ENCODE assay signal across 8 mouse cellular contexts in the genomic region with DNA sequence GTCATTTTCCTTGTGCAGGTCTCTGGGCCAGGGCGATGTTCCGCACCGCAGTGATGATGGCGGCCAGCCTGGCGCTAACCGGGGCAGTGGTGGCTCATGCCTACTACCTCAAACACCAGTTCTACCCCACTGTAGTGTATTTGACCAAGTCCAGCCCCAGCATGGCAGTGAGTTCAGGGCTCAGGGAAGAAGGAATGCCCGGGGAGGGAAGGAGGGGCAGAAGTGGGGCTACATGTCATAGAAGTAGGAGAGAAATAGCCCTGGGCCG. TPM values are rescaled to one million over a fixed set of nuclear protein-coding genes. Genes with fewer than 3 reads are reported as not detected.
DNase-seq lines count a peak whose midpoint lies in the region; ATAC-seq and TF ChIP-seq lines count a peak whose summit lies in the region.

No protein-coding gene starts in this region.

- 77% methylated on average over 8 of the region's 8 CpGs for WGBS in lung, embryonic 16.5 days
- 72% methylated on average over 8 of the region's 8 CpGs for WGBS in intestine, postnatal 0 days
- WGBS in neural tube, embryonic 15.5 days = 92% methylated on average over 8 of the region's 8 CpGs

- H3K36me3 ChIP-seq in lung, embryonic 16.5 days (ENCODE audit: control insufficient read depth, insufficient read depth, low read length) = peaks cover 42% of the 10 kb centered on the region
- H3K36me3 ChIP-seq in intestine, postnatal 0 days (ENCODE audit: control insufficient read depth, insufficient read depth) = peaks cover 46% of the 10 kb centered on the region
- H3K36me3 ChIP-seq in neural tube, embryonic 15.5 days = peaks cover 46% of the 10 kb centered on the region

- no peak for TF ChIP-seq CTCF in embryonic fibroblast, embryonic 13.5 days (IDR thresholded peaks at IDR 0.05; ENCODE audit: borderline replicate concordance, insufficient read depth, low read length)
- TF ChIP-seq CTCF in intestine, postnatal 0 days (IDR thresholded peaks at IDR 0.05; ENCODE audit: low read depth) = no peak

- peak overlapping the region; percentile 95 for H3K4me3 ChIP-seq in lung, embryonic 16.5 days (ENCODE audit: low read length)
- peak overlapping the region; percentile 63 for H3K4me3 ChIP-seq in embryonic fibroblast, embryonic 13.5 days (ENCODE audit: insufficient read depth, low read length)
- H3K4me3 ChIP-seq in intestine, postnatal 0 days (ENCODE audit: low read depth, low read length) = peak overlapping the region; percentile 87
- peak overlapping the region; percentile 91 for H3K4me3 ChIP-seq in neural tube, embryonic 15.5 days (replicated peaks)

- H3K9me3 ChIP-seq in lung, embryonic 16.5 days (ENCODE audit: control insufficient read depth, low read length) = no peaks in the 10 kb centered on the region
- no peaks in the 10 kb centered on the region for H3K9me3 ChIP-seq in intestine, postnatal 0 days (ENCODE audit: control insufficient read depth)
- H3K9me3 ChIP-seq in neural tube, embryonic 15.5 days (replicated peaks) = no peaks in the 10 kb centered on the region

- no peak for DNase-seq in lung, postnatal 36 days
- DNase-seq in adrenal gland, adult 18-20 months (ENCODE audit: low spot score in 2 of 2) = no peak
- DNase-seq in natural killer cell, adult 2 months (ENCODE audit: low spot score in 2 of 2) = no peak
- no peak for DNase-seq in left cerebral cortex, postnatal 25 days (ENCODE audit: low spot score in 2 of 2)

- no peak overlapping the region for H3K27ac ChIP-seq in lung, embryonic 16.5 days (ENCODE audit: low read length)
- 0 out of 2 replicates have a peak overlapping the region, but pooled peaks have one; percentile 23 for H3K27ac ChIP-seq in embryonic fibroblast, embryonic 13.5 days (ENCODE audit: insufficient read depth, low read length)
- 0 out of 2 replicates have a peak overlapping the region, but pooled peaks have one; percentile 97 for H3K27ac ChIP-seq in intestine, postnatal 0 days (ENCODE audit: low read depth, low read length)
- no peak overlapping the region for H3K27ac ChIP-seq in neural tube, embryonic 15.5 days (replicated peaks)

- no peaks in the 10 kb centered on the region for H3K27me3 ChIP-seq in lung, embryonic 16.5 days (ENCODE audit: control insufficient read depth, insufficient read depth, low read depth, low read length)
- no peaks in the 10 kb centered on the region for H3K27me3 ChIP-seq in intestine, postnatal 0 days (replicated peaks; ENCODE audit: control insufficient read depth, insufficient read depth, low read length)
- no peaks in the 10 kb centered on the region for H3K27me3 ChIP-seq in neural tube, embryonic 15.5 days (replicated peaks)

- peak overlapping the region; percentile 91 for H3K4me2 ChIP-seq in lung, embryonic 16.5 days (ENCODE audit: low read depth, low read length)
- H3K4me2 ChIP-seq in intestine, postnatal 0 days (replicated peaks; ENCODE audit: low read depth) = peak overlapping the region; percentile 90
- peak overlapping the region; percentile 83 for H3K4me2 ChIP-seq in neural tube, embryonic 15.5 days

- no peak for TF ChIP-seq POLR2A in embryonic fibroblast, embryonic 13.5 days (IDR thresholded peaks at IDR 0.05; ENCODE audit: low read depth, low read length)

- H3K9ac ChIP-seq in lung, embryonic 16.5 days (ENCODE audit: low read length) = peak overlapping the region; percentile 94
- H3K9ac ChIP-seq in intestine, postnatal 0 days (ENCODE audit: low read depth, low read length) = peak overlapping the region; percentile 77
- H3K9ac ChIP-seq in neural tube, embryonic 15.5 days (replicated peaks) = peak overlapping the region; percentile 90

- no peak for ATAC-seq in lung, embryonic 16.5 days (ENCODE audit: low read depth)
- no peak for ATAC-seq in intestine, postnatal 0 days
- no peak for ATAC-seq in neural tube, embryonic 15.5 days (ENCODE audit: low FRiP score)

- intact Hi-C loops in left cerebral cortex, postnatal 25 days (cut with DNase I) = loop anchor here (1.0 to 2.0 kb wide), 2 partner anchors 9 to 83 kb away; partner anchors contain the start of genes Fau, Mrpl49 and Pola2

- H3K4me1 ChIP-seq in lung, embryonic 16.5 days (replicated peaks; ENCODE audit: control insufficient read depth, insufficient read depth, low read length) = peaks cover 17% of the 10 kb centered on the region
- H3K4me1 ChIP-seq in embryonic fibroblast, embryonic 13.5 days (ENCODE audit: control insufficient read depth, insufficient read depth, low read length) = no peaks in the 10 kb centered on the region
- no peaks in the 10 kb centered on the region; the same call in 1 of the 2 replicates for H3K4me1 ChIP-seq in intestine, postnatal 0 days (replicated peaks; ENCODE audit: control insufficient read depth, insufficient read depth, low read length)
- H3K4me1 ChIP-seq in neural tube, embryonic 15.5 days = peaks cover 36% of the 10 kb centered on the region

RNA-seq across cellular contexts. Expression of gene Syvn1, which starts 1.5 kb away (rescaled TPM):
- 27.7 and 31.7 TPM in 2 replicates for polyA plus RNA-seq in lung, embryonic 16.5 days (2015; fragmentation: Nextera tagmentation; extraction: Ambion mirVana)
- 36.8 and 40.3 TPM in 2 replicates for polyA plus RNA-seq in embryonic fibroblast, embryonic 13.5 days (2011; ENCODE audit: insufficient read length, low read depth, missing spikeins)
- polyA plus RNA-seq in intestine, postnatal 0 days (2015; fragmentation: Nextera tagmentation; extraction: Ambion mirVana) = 17.7 and 21.3 TPM in 2 replicates
- 31.4 and 34.3 TPM in 2 replicates for polyA plus RNA-seq in neural tube, embryonic 15.5 days (2015; fragmentation: Nextera tagmentation; extraction: Ambion mirVana)
- 10 to 100 TPM; 49.7 to 71.3 TPM for total RNA-seq in adrenal gland, adult 18-20 months (2021)
- total RNA-seq in left cerebral cortex, postnatal 25 days (2021) = 10 to 100 TPM; 45.4 to 49.5 TPM

RNA-seq across cellular contexts. Expression of gene Mrpl49, which starts 9.8 kb away (rescaled TPM):
- 72.9 and 74.6 TPM in 2 replicates for polyA plus RNA-seq in lung, embryonic 16.5 days (2015; fragmentation: Nextera tagmentation; extraction: Ambion mirVana)
- 24.0 and 25.7 TPM in 2 replicates for polyA plus RNA-seq in embryonic fibroblast, embryonic 13.5 days (2011; ENCODE audit: insufficient read length, low read depth, missing spikeins)
- 35.0 and 36.3 TPM in 2 replicates for polyA plus RNA-seq in intestine, postnatal 0 days (2015; fragmentation: Nextera tagmentation; extraction: Ambion mirVana)
- 60.1 and 66.9 TPM in 2 replicates for polyA plus RNA-seq in neural tube, embryonic 15.5 days (2015; fragmentation: Nextera tagmentation; extraction: Ambion mirVana)
- total RNA-seq in adrenal gland, adult 18-20 months (2021) = 10 to 100 TPM; 53.3 to 59.7 TPM
- total RNA-seq in left cerebral cortex, postnatal 25 days (2021) = 10 to 100 TPM; 45.1 to 47.0 TPM

RNA-seq across cellular contexts. Expression of gene Fau, which starts 9.8 kb away (rescaled TPM):
- polyA plus RNA-seq in lung, embryonic 16.5 days (2015; fragmentation: Nextera tagmentation; extraction: Ambion mirVana) = 757 and 774 TPM in 2 replicates
- polyA plus RNA-seq in embryonic fibroblast, embryonic 13.5 days (2011; ENCODE audit: insufficient read length, low read depth, missing spikeins) = 1,065 and 1,194 TPM in 2 replicates
- 964 and 990 TPM in 2 replicates for polyA plus RNA-seq in intestine, postnatal 0 days (2015; fragmentation: Nextera tagmentation; extraction: Ambion mirVana)
- 522 and 591 TPM in 2 replicates for polyA plus RNA-seq in neural tube, embryonic 15.5 days (2015; fragmentation: Nextera tagmentation; extraction: Ambion mirVana)
- total RNA-seq in adrenal gland, adult 18-20 months (2021) = 1,000 to 10,000 TPM; 1,067 to 1,157 TPM
- total RNA-seq in left cerebral cortex, postnatal 25 days (2021) = 100 to 1,000 TPM; 593 to 625 TPM

RNA-seq across cellular contexts. Expression of gene Znhit2, which starts 13.2 kb away (rescaled TPM):
- polyA plus RNA-seq in lung, embryonic 16.5 days (2015; fragmentation: Nextera tagmentation; extraction: Ambion mirVana) = 26.2 and 28.6 TPM in 2 replicates
- 8.9 and 9.9 TPM in 2 replicates for polyA plus RNA-seq in embryonic fibroblast, embryonic 13.5 days (2011; ENCODE audit: insufficient read length, low read depth, missing spikeins)
- polyA plus RNA-seq in intestine, postnatal 0 days (2015; fragmentation: Nextera tagmentation; extraction: Ambion mirVana) = 30.8 and 33.3 TPM in 2 replicates
- polyA plus RNA-seq in neural tube, embryonic 15.5 days (2015; fragmentation: Nextera tagmentation; extraction: Ambion mirVana) = 30.4 and 31.2 TPM in 2 replicates
- 10 to 100 TPM; 29.1 to 32.9 TPM for total RNA-seq in adrenal gland, adult 18-20 months (2021)
- 10 to 100 TPM; 33.4 to 38.1 TPM for total RNA-seq in left cerebral cortex, postnatal 25 days (2021)

RNA-seq across cellular contexts. Expression of gene Tm7sf2, which starts 20.3 kb away (rescaled TPM):
- polyA plus RNA-seq in lung, embryonic 16.5 days (2015; fragmentation: Nextera tagmentation; extraction: Ambion mirVana) = 12.1 and 19.6 TPM in 2 replicates
- polyA plus RNA-seq in embryonic fibroblast, embryonic 13.5 days (2011; ENCODE audit: insufficient read length, low read depth, missing spikeins) = 18.5 and 20.7 TPM in 2 replicates
- 13.4 and 17.5 TPM in 2 replicates for polyA plus RNA-seq in intestine, postnatal 0 days (2015; fragmentation: Nextera tagmentation; extraction: Ambion mirVana)
- polyA plus RNA-seq in neural tube, embryonic 15.5 days (2015; fragmentation: Nextera tagmentation; extraction: Ambion mirVana) = 51.2 and 61.6 TPM in 2 replicates
- 10 to 100 TPM; 19.7 to 36.7 TPM for total RNA-seq in adrenal gland, adult 18-20 months (2021)
- 10 to 100 TPM; 24.9 to 25.2 TPM for total RNA-seq in left cerebral cortex, postnatal 25 days (2021)

Comparison
In these comparisons a context has a peak if more than half of its experiments do, and no peak if none do; other contexts are left out.
1. H3K27ac ChIP-seq: peak in embryonic fibroblast, embryonic 13.5 days (single experiment) and intestine, postnatal 0 days (single experiment); none in lung, embryonic 16.5 days (single experiment) and neural tube, embryonic 15.5 days (single experiment).
2. Peak in every context shown above with its lines, with median percentiles within 50 percentile points of each other: H3K4me2 ChIP-seq, H3K4me3 ChIP-seq and H3K9ac ChIP-seq.